Mouse (Mus musculus) embryo, embryonic 11.5 days (tissue): Measurements from ENCODE around the gene Mrps33.

ENCODE experiments used
- DNase-seq: peaks from one replicate; pipeline ENCODE4 v3.0.0-alpha.2; 2012; ENCODE audit warnings: low read depth, low spot score

Mrps33 gene

DNA sequence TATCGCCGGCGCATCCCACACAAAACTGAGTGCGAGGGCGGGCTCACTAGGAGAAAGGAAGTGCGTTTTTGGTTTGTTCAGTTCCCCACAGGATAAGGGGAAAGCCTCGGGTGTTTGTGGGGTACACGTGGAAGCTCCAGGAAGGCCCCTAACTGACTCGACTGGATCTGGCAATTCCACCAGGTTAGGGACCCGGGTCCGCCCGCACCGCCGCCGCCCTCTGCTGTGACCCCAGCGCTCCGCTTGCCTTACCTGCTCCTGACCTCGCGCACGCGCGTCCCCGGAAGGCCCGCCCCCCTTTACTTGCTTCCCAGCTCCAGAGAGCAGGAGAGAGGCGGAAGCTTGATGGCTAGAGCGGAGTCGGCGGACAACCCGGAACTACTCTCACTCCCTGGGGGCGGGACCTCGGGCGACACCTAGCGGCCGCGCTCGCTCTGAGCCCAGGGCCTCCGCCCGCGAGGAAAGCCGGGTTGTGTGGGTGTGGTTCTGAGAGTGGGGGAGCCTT lies at the start of gene Mrps33:
TSS of gene Mrps33 (minus strand) at position 377 of the 505 bp plus-strand sequence.
- DNase-seq: peak; percentile 94

- DNase-seq: no peak
Measured at GRCm38 (mm10) chr6:39849667-39850066, 38.9 kb upstream of the Mrps33 start.

DNA sequence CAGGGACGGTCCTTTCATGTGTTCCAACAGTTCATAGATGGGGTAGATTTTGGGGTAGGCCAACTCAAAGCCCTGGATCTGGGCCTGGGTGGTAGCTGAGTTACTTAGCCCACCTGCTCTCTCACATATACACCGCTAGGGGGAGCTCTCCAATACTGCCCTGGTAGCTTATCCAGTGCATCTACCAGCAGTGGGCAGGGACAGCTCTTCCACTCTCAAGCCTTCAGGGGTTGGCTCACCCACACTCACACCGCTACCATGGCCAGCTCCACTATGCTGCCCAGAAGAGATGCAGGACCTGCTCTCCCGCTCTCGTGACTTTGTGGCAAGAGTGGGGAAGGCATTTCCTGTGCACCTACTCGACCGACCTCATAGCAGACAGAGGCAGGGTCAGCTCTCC lies 38.0 kb upstream of the Mrps33 start:
- DNase-seq: no peak

GRCm38 (mm10) chr6:39847538-39847937 lies 36.8 kb upstream of the Mrps33 start:
- no peak for DNase-seq

GRCm38 (mm10) chr6:39843698-39844342 lies 33.0 kb upstream of the Mrps33 start:
- no peak for DNase-seq

GRCm38 (mm10) chr6:39828736-39829135 lies 17.9 kb upstream of the Mrps33 start:
- DNase-seq: no peak

DNA sequence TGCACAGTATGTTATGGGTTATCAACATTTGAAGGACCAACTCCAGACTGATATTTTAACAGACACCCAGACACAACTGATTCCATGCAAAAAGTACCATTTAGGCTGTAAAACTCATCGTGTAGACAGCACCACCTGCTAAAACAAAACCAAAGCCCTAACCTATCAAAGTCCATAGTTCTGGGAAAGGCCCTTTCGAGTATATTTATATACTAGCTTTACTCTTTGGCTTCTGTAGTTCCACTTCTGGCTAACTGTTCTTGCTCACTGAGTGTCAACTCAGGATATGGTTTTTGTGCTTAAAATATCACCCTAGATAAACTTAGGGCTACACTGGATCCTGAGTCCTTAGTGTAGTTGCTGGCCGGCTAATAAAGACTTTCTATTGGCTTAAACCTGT lies 10.5 kb upstream of the Mrps33 start:
- no peak for DNase-seq

GRCm38 (mm10) chr6:39818922-39819321 lies 8.1 kb upstream of the Mrps33 start:
- no peak for DNase-seq

DNA sequence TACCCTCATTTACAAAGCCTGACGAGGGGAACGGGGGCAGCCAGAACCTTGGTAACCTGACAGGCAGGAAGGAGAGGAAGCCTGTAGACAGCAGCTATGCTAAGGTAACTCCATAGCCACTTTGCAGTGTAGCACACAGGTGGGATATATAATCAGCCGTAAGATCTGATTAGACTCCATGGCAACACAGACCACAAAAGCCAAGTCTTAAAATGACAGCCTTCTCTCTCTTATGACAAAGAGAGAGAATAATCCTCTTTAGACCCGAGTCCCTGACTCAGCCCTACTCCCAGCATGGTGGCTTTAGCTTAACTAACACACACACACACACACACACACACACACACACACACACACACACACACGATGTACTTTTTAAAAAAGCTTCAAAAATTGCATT lies 2.3 kb downstream of the Mrps33 start:
- no peak for DNase-seq

GRCm38 (mm10) chr6:39807050-39807560 lies 3.7 kb downstream of the Mrps33 start:
- no peak for DNase-seq

DNA sequence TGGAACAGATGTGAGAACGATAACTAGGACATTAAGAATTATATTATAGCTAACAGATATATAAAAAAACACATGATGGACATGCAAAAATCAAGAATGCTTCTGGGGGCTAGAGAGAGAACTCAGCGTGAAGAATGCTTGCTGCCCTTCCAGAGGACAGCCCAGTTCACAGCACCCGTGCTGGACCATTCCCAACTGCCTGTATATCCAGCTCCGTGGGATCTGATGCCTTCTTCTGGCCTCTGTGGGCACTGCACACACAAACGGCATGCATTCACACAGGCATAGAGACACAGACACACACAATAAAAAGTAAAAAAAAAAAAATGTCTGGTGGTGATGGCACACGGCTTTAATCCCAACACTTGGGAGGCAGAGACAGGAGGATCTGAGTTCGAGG lies 4.5 kb downstream of the Mrps33 start:
- no peak for DNase-seq

DNA sequence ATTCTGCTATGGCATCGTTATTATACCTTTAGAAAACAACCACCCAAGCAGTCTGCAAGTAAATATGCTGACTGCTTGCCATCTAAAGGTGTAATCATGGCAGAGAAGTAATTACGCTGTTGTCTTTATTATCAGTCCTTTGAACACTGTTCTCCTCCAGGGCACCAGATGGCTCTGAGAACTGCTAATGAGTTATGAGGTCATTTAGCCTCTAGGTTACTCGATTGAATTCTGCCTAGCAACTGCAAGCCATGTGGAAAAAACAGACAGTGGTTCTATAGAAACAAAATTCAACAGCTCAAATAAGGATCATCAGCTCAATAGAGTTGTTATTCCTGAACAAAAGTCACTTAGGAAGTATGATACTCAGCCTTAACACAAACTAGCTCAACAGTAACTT lies 4.9 kb downstream of the Mrps33 start:
- no peak for DNase-seq

GRCm38 (mm10) chr6:39800977-39801376 lies 9.8 kb downstream of the Mrps33 start:
- DNase-seq: no peak

- no peak for DNase-seq
Measured at GRCm38 (mm10) chr6:39797076-39797475, 13.7 kb downstream of the Mrps33 start.

DNA sequence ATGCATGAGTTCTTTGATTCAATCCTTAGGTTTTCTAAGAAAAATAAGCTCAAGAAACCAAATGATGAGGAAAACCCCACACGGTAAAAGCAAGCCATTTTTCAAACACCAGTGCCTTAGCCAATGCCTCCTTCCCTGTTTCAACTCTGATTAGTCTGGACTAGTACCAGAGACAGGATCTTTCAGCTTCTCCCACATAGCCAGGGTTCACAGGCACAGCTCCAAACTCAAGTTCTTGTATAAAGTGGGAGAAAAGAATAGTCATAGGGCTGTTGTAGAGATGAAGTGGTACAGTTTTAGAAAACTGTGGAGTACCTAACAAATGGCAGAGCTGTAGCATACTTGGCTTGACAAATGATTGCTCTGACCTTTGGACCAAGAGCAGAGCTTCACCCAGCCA lies 14.6 kb downstream of the Mrps33 start:
- DNase-seq: no peak

DNA sequence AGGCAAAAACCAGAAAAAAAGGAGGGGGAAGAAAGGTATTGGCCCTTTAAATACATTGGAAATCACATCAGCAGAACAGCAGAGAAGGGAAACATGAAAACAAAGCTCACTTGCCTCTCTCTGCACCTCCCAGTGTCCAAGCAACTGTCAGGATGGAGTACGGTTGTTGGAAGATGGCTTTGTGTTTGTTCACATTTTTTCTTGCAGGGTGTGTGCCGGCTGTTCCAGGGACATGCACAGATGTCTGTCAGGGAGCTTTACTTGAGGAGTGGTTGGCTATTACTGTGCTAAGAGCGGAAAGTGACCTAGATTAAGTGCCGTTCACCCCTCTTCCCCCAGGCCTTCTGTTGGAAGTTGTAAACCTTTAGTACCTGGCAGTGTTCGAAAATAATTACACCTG lies 19.0 kb downstream of the Mrps33 start:
- no peak for DNase-seq

DNA sequence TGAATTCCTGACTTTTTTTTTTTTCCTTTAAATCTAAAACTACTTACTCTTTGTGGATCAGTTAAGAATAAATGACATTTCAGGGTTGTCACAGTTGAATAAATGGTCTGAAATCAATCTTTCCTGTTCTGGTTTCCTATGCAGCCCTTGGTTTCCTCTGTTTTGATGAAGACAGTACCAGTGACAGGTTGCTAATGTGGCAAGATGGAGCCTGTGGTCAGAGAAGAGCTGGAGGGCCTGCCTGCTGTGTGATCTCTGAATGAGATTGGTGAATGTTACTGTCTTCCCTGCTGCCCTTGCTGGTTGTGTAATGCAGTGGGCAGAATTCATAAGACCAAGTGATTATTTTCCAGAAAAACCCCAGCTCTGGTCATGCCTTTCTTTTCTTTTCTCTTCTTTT lies 22.4 kb downstream of the Mrps33 start:
- DNase-seq: no peak

DNA sequence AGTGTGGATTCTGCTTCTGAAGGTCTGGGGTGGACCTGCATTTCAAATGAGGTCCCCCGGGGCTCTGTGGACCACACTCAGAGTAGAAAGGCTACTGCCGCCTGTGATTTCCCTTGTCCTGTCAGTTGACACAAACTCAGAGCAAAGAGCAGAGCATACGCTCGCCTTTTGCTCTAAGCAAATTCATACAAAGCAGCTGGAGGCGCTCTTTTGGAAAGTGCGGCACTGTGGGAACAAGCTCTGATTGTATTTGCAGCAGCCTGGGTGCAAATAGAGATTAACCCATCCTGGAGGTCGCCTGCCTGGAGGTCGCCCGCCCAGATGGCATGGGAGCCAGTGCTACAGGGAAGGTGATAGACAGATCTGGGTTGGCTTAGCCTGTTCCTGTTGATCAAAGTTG lies 23.0 kb downstream of the Mrps33 start:
- no peak for DNase-seq

- DNase-seq: no peak
Measured at GRCm38 (mm10) chr6:39785944-39786343, 24.8 kb downstream of the Mrps33 start.

GRCm38 (mm10) chr6:39783521-39783920 lies 27.3 kb downstream of the Mrps33 start:
- DNase-seq: no peak

- DNase-seq: no peak
Measured at GRCm38 (mm10) chr6:39782618-39783017, 28.2 kb downstream of the Mrps33 start.

DNA sequence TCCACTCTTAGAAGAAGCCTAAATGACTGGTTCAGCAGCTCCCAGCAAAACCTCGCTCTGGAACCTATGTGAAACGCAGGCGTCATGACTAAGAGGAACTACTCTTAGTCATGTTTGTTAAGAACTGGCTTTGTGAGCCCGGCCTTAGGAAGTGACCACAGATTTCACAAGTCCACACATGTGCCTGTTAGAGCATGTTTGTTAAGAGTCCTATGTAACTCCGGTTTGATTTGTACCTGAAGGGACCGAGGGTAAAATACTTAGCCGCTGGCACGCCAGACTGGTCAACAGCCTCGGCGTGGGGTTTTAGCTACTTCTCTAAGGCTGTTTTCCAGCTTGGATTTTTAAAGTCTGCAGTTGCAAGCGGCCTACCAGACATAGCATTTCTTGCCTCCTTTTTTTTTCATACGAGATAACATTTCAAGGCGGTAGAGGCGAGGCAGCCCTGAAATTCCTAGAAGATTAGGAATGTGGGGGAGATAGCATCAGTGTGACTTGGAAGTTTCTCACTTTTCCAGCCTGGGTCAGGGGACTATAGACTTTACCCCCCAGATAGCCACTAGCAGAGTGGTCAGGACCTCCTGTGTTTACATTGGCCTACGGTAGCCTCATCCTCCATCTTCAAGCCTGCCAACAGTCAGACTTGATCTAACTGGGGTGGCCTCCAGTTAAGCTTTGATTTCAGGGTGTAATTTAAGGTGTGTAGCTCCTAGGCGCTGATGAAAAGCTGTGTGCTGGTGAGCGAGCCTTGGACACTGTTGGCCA lies 28.8 kb downstream of the Mrps33 start:
- no peak for DNase-seq
